Comparison of ENCODE assay signal across 20 mouse cellular contexts in the genomic region with DNA sequence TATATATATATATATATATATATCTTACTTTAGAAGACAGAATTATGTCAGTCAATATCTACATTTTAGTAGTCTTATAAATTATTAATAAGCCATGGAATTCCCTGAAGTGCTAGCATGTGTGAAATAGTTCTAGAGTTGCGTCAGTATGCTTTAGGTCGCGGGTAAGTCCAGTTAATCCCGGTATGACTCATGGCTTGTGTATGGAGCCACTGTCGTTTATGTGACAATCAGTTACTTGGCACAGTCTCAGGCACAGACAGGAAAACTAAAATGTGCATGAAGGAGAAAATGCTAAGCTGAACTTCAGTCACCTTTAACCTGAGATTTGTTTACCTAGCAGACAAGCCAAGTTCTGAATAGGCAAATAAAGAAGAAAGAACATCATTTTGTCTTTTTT.
DNase-seq lines count a peak whose midpoint lies in the region; ATAC-seq and TF ChIP-seq lines count a peak whose summit lies in the region.
"Had no signal": no experiment of that assay in that cellular context is flagged by ENCODE, and none has a peak within 500 bp of the region (broad histone marks: within the 10 kb centered on the region; RNA-seq: fewer than 3 reads in every experiment).

No protein-coding gene starts in this region.

- no peaks in the 10 kb centered on the region for H3K27me3 ChIP-seq in limb, embryonic 13.5 days
- no peaks in the 10 kb centered on the region for H3K27me3 ChIP-seq in limb, embryonic 10.5 days (ENCODE audit: low read depth, poor library complexity, severe bottlenecking)
- no peaks in the 10 kb centered on the region for H3K27me3 ChIP-seq in stomach, postnatal 0 days (ENCODE audit: control insufficient read depth, insufficient read depth, low read length)
- H3K27me3 ChIP-seq: CH12.LX; embryonic facial prominence, embryonic 13.5 days; liver, embryonic 15.5 days had no signal

- H3K9me3 ChIP-seq in limb, embryonic 13.5 days, result no peaks in the 10 kb centered on the region
- H3K9me3 ChIP-seq in limb, embryonic 10.5 days (replicated peaks), result no peaks in the 10 kb centered on the region
- no peaks in the 10 kb centered on the region for H3K9me3 ChIP-seq in stomach, postnatal 0 days (ENCODE audit: control insufficient read depth, low read length)
- H3K9me3 ChIP-seq: embryonic facial prominence, embryonic 13.5 days; heart, embryonic 10.5 days; hindbrain, embryonic 10.5 days; liver, embryonic 15.5 days had no signal

- WGBS in limb, embryonic 13.5 days, result 52% methylated on average over 5 of the region's 5 CpGs
- WGBS in limb, embryonic 10.5 days, result 85% methylated on average over 5 of the region's 5 CpGs
- 23% methylated on average over 5 of the region's 5 CpGs for WGBS in stomach, postnatal 0 days

- no peak overlapping the region for H3K27ac ChIP-seq in limb, embryonic 13.5 days
- no peak overlapping the region for H3K27ac ChIP-seq in limb, embryonic 10.5 days
- H3K27ac ChIP-seq in stomach, postnatal 0 days (replicated peaks), result no peak overlapping the region
- H3K27ac ChIP-seq: embryonic facial prominence, embryonic 13.5 days; heart, embryonic 10.5 days; hindbrain, embryonic 10.5 days; liver, embryonic 15.5 days had no signal

- TF ChIP-seq EP300 in stomach, postnatal 0 days (optimal IDR thresholded peaks at IDR 0.05), result no peak

- no peak overlapping the region for H3K9ac ChIP-seq in limb, embryonic 13.5 days
- no peak overlapping the region for H3K9ac ChIP-seq in stomach, postnatal 0 days (ENCODE audit: low read length)
- H3K9ac ChIP-seq: embryonic facial prominence, embryonic 13.5 days; liver, embryonic 15.5 days had no signal

- ATAC-seq in limb, embryonic 13.5 days (ENCODE audit: low FRiP score, low read depth), result peak; percentile 73
- ATAC-seq in stomach, postnatal 0 days (ENCODE audit: low FRiP score, low TSS enrichment), result peak; percentile 73; the same call in 1 of the 2 replicates
- ATAC-seq: midbrain, embryonic 16.5 days had no signal

- TF ChIP-seq POLR2A in brain, embryonic 14.5 days (IDR thresholded peaks at IDR 0.05; ENCODE audit: borderline replicate concordance, extremely low read depth, insufficient read depth, insufficient read length, poor library complexity, severe bottlenecking), result no peak

- DNase-seq in limb, embryonic 10.5 days (ENCODE audit: low spot score), result no peak
- peak; percentile 20 for DNase-seq in retina, embryonic 14.5 days (ENCODE audit: low spot score)
- DNase-seq in retina, postnatal 1 day, result no peak
- DNase-seq in brain, embryonic 14.5 days (ENCODE audit: low read depth), result peak; percentile 11
- DNase-seq in stomach, postnatal 0 days (ENCODE audit: low spot score), result no peak
- no peak for DNase-seq in spleen, adult 12 weeks (ENCODE audit: low spot score)
- no peak for DNase-seq in left cerebral cortex, adult 11 months (ENCODE audit: low spot score)
- DNase-seq: adrenal gland, postnatal 14 days; cerebellum, adult 2 months; gastrocnemius, postnatal 14 days; kidney, adult 9 months; right cerebral cortex, postnatal 14 days; thymus, postnatal 4 days had no signal

- no peak overlapping the region for H3K4me2 ChIP-seq in limb, embryonic 13.5 days (replicated peaks)
- no peak overlapping the region for H3K4me2 ChIP-seq in stomach, postnatal 0 days (replicated peaks; ENCODE audit: low read depth)
- H3K4me2 ChIP-seq: embryonic facial prominence, embryonic 13.5 days; liver, embryonic 15.5 days had no signal

- no peak for TF ChIP-seq CTCF in brain, embryonic 14.5 days (IDR thresholded peaks at IDR 0.05; ENCODE audit: borderline replicate concordance, extremely low read depth, insufficient read depth, insufficient read length)
- TF ChIP-seq CTCF in stomach, postnatal 0 days (IDR thresholded peaks at IDR 0.05; ENCODE audit: low read depth), result no peak

- H3K36me3 ChIP-seq in limb, embryonic 13.5 days, result no peaks in the 10 kb centered on the region
- H3K36me3 ChIP-seq in limb, embryonic 10.5 days, result no peaks in the 10 kb centered on the region
- H3K36me3 ChIP-seq in stomach, postnatal 0 days (ENCODE audit: control insufficient read depth, insufficient read depth, low read length), result no peaks in the 10 kb centered on the region
- H3K36me3 ChIP-seq: embryonic facial prominence, embryonic 13.5 days; heart, embryonic 10.5 days; hindbrain, embryonic 10.5 days; liver, embryonic 15.5 days had no signal

- H3K4me3 ChIP-seq in limb, embryonic 13.5 days, result no peak overlapping the region
- H3K4me3 ChIP-seq in limb, embryonic 10.5 days, result no peak overlapping the region
- H3K4me3 ChIP-seq in stomach, postnatal 0 days (ENCODE audit: low read depth, low read length), result no peak overlapping the region
- H3K4me3 ChIP-seq: embryonic facial prominence, embryonic 13.5 days; heart, embryonic 10.5 days; hindbrain, embryonic 10.5 days; liver, embryonic 15.5 days had no signal

- H3K4me1 ChIP-seq in limb, embryonic 13.5 days, result peaks cover 19% of the 10 kb centered on the region
- no peaks in the 10 kb centered on the region for H3K4me1 ChIP-seq in limb, embryonic 10.5 days
- no peaks in the 10 kb centered on the region for H3K4me1 ChIP-seq in stomach, postnatal 0 days (replicated peaks; ENCODE audit: control insufficient read depth, insufficient read depth)
- H3K4me1 ChIP-seq: heart, embryonic 10.5 days; hindbrain, embryonic 10.5 days; liver, embryonic 15.5 days had no signal

Comparison
In these comparisons a context has a peak if more than half of its experiments do, and no peak if none do; other contexts are left out.
1. DNase-seq: peak in retina, embryonic 14.5 days (single experiment) and brain, embryonic 14.5 days (single experiment); none in limb, embryonic 10.5 days (single experiment), retina, postnatal 1 day (single experiment), stomach, postnatal 0 days (single experiment), spleen, adult 12 weeks (single experiment) and left cerebral cortex, adult 11 months (single experiment).